Mouse (Mus musculus) G1E (cell line): ENCODE measurements around the gene Snrpd3.

Experiments
- CTCF ChIP-seq: IDR thresholded peaks from 2 replicates; pipeline ENCODE4 v1.5.1; 2012; ENCODE audit warnings: low read depth, low read length, inconsistent platforms, mixed read lengths
- GATA1 ChIP-seq: IDR thresholded peaks from 2 replicates; pipeline ENCODE4 v1.6.1; 2012; ENCODE audit warnings: borderline replicate concordance, low read length, inconsistent platforms, mixed read lengths
- GATA2 ChIP-seq: IDR thresholded peaks from 2 replicates; pipeline ENCODE4 v1.6.1; 2012; ENCODE audit warnings: low read depth, low read length, inconsistent platforms, borderline replicate concordance
- POLR2AphosphoS5 ChIP-seq: IDR thresholded peaks from 2 replicates; pipeline ENCODE4 v1.6.1; 2012; ENCODE audit warnings: low read depth, low read length, inconsistent platforms; ENCODE audit not compliant: insufficient replicate concordance
- TAL1 ChIP-seq: conservative IDR thresholded peaks from 2 replicates; pipeline ENCODE4 v1.6.1; 2012; ENCODE audit warnings: low read depth, low read length, inconsistent platforms, mixed read lengths

DNA sequence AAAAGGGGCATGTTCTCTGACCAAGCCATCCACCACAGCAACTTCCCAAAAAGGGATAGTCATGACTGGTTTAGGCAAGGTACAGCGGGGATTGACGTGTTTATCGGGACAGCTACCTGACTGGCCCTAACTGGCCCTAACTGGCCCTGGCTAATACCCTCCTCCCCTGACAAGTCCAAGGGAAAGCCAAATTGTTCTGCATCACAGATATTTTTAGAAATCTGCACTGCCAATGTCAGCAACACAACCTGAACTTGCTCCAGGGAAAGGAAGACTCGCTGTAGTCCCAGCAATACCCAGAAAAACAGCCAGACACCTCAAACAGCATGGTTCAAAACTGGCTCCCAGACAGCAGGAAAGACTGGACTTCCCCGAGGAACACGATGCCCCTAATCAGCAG, 22.0 kb upstream of the Snrpd3 start:
- TF ChIP-seq CTCF: no peak
- no peak for TF ChIP-seq GATA1
- no peak for TF ChIP-seq GATA2
- no peak for TF ChIP-seq TAL1
- TF ChIP-seq POLR2AphosphoS5: no peak
